ENCODE assay signal across 8 mouse cellular contexts in genomic region chr8:88361708-88362428, GRCm38 (mm10). TPM values are rescaled to one million over a fixed set of nuclear protein-coding genes. Genes with fewer than 3 reads are reported as not detected.
DNase-seq lines count a peak whose midpoint lies in the region; ATAC-seq and TF ChIP-seq lines count a peak whose summit lies in the region.

Brd7 (minus strand) TSS chr8:88362194.

- peak within 1 kb of the TSS; percentile 79 to 96 (median 93) for H3K4me3 ChIP-seq in CH12.LX (replicated peaks in 1 of 3; ENCODE audit: low read depth in 2 of 3, low read length in 2 of 3, poor library complexity in 1 of 3)
- H3K4me3 ChIP-seq in forebrain, embryonic 12.5 days (replicated peaks) = peak within 1 kb of the TSS; percentile 99
- H3K4me3 ChIP-seq in heart, embryonic 16.5 days (ENCODE audit: low read length) = peak within 1 kb of the TSS; percentile 96
- peak within 1 kb of the TSS; percentile 99 for H3K4me3 ChIP-seq in liver, embryonic 15.5 days (replicated peaks)
- peak within 1 kb of the TSS; percentile 88 for H3K4me3 ChIP-seq in neural tube, embryonic 11.5 days (ENCODE audit: low read depth, low read length)
- peak within 1 kb of the TSS; percentile 96 for H3K4me3 ChIP-seq in stomach, embryonic 16.5 days (replicated peaks; ENCODE audit: low read length)

- peak; percentile 59; the same call in 1 of the 2 replicates for TF ChIP-seq POLR2A in CH12.LX (IDR thresholded peaks at IDR 0.05; ENCODE audit: low read depth, low read length)

- peaks cover 8% of the 10 kb centered on the region for H3K27me3 ChIP-seq in CH12.LX (replicated peaks)
- 0 out of 2 replicates have a peak, but pooled peaks cover 10% of the 10 kb centered on the region for H3K27me3 ChIP-seq in forebrain, embryonic 12.5 days
- no peaks in the 10 kb centered on the region for H3K27me3 ChIP-seq in heart, embryonic 16.5 days (ENCODE audit: control insufficient read depth, insufficient read depth, low read length)
- no peaks in the 10 kb centered on the region for H3K27me3 ChIP-seq in liver, embryonic 15.5 days
- H3K27me3 ChIP-seq in neural tube, embryonic 11.5 days (ENCODE audit: control insufficient read depth, insufficient read depth, low read length) = no peaks in the 10 kb centered on the region
- H3K27me3 ChIP-seq in stomach, embryonic 16.5 days (ENCODE audit: control insufficient read depth, insufficient read depth, low read length) = no peaks in the 10 kb centered on the region

- H3K27ac ChIP-seq in CH12.LX (ENCODE audit: insufficient read depth, low read depth) = peak within 1 kb of the TSS; percentile 35; the same call in 1 of the 2 replicates
- H3K27ac ChIP-seq in forebrain, embryonic 12.5 days = peak within 1 kb of the TSS; percentile 84
- peak within 1 kb of the TSS; percentile 91 for H3K27ac ChIP-seq in heart, embryonic 16.5 days (ENCODE audit: low read length)
- peak within 1 kb of the TSS; percentile 91 for H3K27ac ChIP-seq in liver, embryonic 15.5 days (replicated peaks)
- H3K27ac ChIP-seq in neural tube, embryonic 11.5 days (ENCODE audit: low read depth, low read length) = peak within 1 kb of the TSS; percentile 58; the same call in 1 of the 2 replicates
- peak within 1 kb of the TSS; percentile 84 for H3K27ac ChIP-seq in stomach, embryonic 16.5 days (ENCODE audit: low read length)

- H3K9me3 ChIP-seq in CH12.LX (replicated peaks; ENCODE audit: low read length) = peaks cover 8% of the 10 kb centered on the region
- H3K9me3 ChIP-seq in forebrain, embryonic 12.5 days = no peaks in the 10 kb centered on the region
- H3K9me3 ChIP-seq in heart, embryonic 16.5 days (replicated peaks; ENCODE audit: control insufficient read depth, low read length) = 0 out of 2 replicates have a peak, but pooled peaks cover 5% of the 10 kb centered on the region
- H3K9me3 ChIP-seq in liver, embryonic 15.5 days (replicated peaks) = no peaks in the 10 kb centered on the region
- no peaks in the 10 kb centered on the region for H3K9me3 ChIP-seq in neural tube, embryonic 11.5 days (ENCODE audit: control insufficient read depth, low read length)
- H3K9me3 ChIP-seq in stomach, embryonic 16.5 days (replicated peaks; ENCODE audit: control insufficient read depth, low read length) = no peaks in the 10 kb centered on the region

- peak; percentile 53 for DNase-seq in CH12.LX (ENCODE audit: extremely low read depth)
- peak; percentile 42 for DNase-seq in c-Kit-positive CD71-positive TER-119-negative erythroid progenitor cells, embryonic 14.5 days (ENCODE audit: low read depth)
- DNase-seq in kidney, postnatal 36 days = peak; percentile 74 to 89
- peak; percentile 85 for DNase-seq in neural tube, embryonic 11.5 days (ENCODE audit: low spot score)

- in situ Hi-C loops in CH12.LX (cut with MboI; ENCODE audit: low pct_ligation_motif_present, low pct_unique_long_range_greater_than_20kb, low sequenced_read_pairs) = no loop called here

- TF ChIP-seq RAD21 in CH12.LX (IDR thresholded peaks at IDR 0.05; ENCODE audit: low read depth, low read length) = no peak

- H3K9ac ChIP-seq in CH12.LX (ENCODE audit: insufficient read depth, low read depth) = peak within 1 kb of the TSS; percentile 98
- H3K9ac ChIP-seq in forebrain, embryonic 12.5 days = peak within 1 kb of the TSS; percentile 96
- peak within 1 kb of the TSS; percentile 99 for H3K9ac ChIP-seq in heart, embryonic 16.5 days (ENCODE audit: low read length)
- H3K9ac ChIP-seq in liver, embryonic 15.5 days = peak within 1 kb of the TSS; percentile 96
- H3K9ac ChIP-seq in neural tube, embryonic 11.5 days (ENCODE audit: low read length) = peak within 1 kb of the TSS; percentile 93
- H3K9ac ChIP-seq in stomach, embryonic 16.5 days (ENCODE audit: low read length) = peak within 1 kb of the TSS; percentile 99

- dilution Hi-C loops in CH12.LX (cut with MboI; ENCODE audit: extremely low pct_ligation_motif_present, extremely low pct_unique_long_range_greater_than_20kb, low sequenced_read_pairs) = no loop called here

- H3K79me2 ChIP-seq in CH12.LX (replicated peaks; ENCODE audit: control insufficient read depth, extremely low read depth, insufficient read depth, poor library complexity, severe bottlenecking) = peaks cover 29% of the 10 kb centered on the region

- TF ChIP-seq CTCF in CH12.LX (conservative IDR thresholded peaks at IDR 0.05 in 1 of 2, IDR thresholded peaks at IDR 0.05 in 1 of 2; ENCODE audit: low read depth in 2 of 2, low read length in 2 of 2) = peak in 1 of 2 experiments; percentile 64; a peak in 2 of 4 replicates

- peaks cover 16 to 28% of the 10 kb centered on the region in 2 experiments for H3K36me3 ChIP-seq in CH12.LX (replicated peaks in 1 of 2; ENCODE audit: control insufficient read depth in 1 of 2, insufficient read depth in 1 of 2, low read length in 1 of 2)
- H3K36me3 ChIP-seq in forebrain, embryonic 12.5 days (replicated peaks) = peaks cover 25% of the 10 kb centered on the region
- H3K36me3 ChIP-seq in heart, embryonic 16.5 days (ENCODE audit: control insufficient read depth, insufficient read depth) = peaks cover 22% of the 10 kb centered on the region
- peaks cover 30% of the 10 kb centered on the region for H3K36me3 ChIP-seq in liver, embryonic 15.5 days (replicated peaks)
- H3K36me3 ChIP-seq in neural tube, embryonic 11.5 days (ENCODE audit: control insufficient read depth, insufficient read depth, low read length) = peaks cover 10% of the 10 kb centered on the region
- H3K36me3 ChIP-seq in stomach, embryonic 16.5 days (ENCODE audit: control insufficient read depth, insufficient read depth, low read length) = peaks cover 10% of the 10 kb centered on the region

- under 1% methylated on average over 75 of the region's 91 CpGs for WGBS in forebrain, embryonic 12.5 days
- under 1% methylated on average over 85 of the region's 91 CpGs for WGBS in heart, embryonic 16.5 days
- WGBS in liver, embryonic 15.5 days (ENCODE audit: insufficient replicate concordance) = under 1% methylated on average over 87 of the region's 91 CpGs
- WGBS in neural tube, embryonic 11.5 days = under 1% methylated on average over 88 of the region's 91 CpGs
- WGBS in stomach, embryonic 16.5 days = under 1% methylated on average over 89 of the region's 91 CpGs

- peaks cover 4 to 32% of the 10 kb centered on the region in 2 experiments; a peak in 3 of 4 replicates for H3K4me1 ChIP-seq in CH12.LX (ENCODE audit: control insufficient read depth in 1 of 2, insufficient read depth in 2 of 2)
- peaks cover 16% of the 10 kb centered on the region for H3K4me1 ChIP-seq in forebrain, embryonic 12.5 days
- peaks cover 32% of the 10 kb centered on the region for H3K4me1 ChIP-seq in heart, embryonic 16.5 days (ENCODE audit: control insufficient read depth, insufficient read depth, low read length)
- peaks cover 43% of the 10 kb centered on the region for H3K4me1 ChIP-seq in liver, embryonic 15.5 days (replicated peaks)
- H3K4me1 ChIP-seq in neural tube, embryonic 11.5 days (ENCODE audit: control insufficient read depth, insufficient read depth, low read length) = peaks cover 10% of the 10 kb centered on the region; the same call in 1 of the 2 replicates
- peaks cover 21% of the 10 kb centered on the region for H3K4me1 ChIP-seq in stomach, embryonic 16.5 days (ENCODE audit: control insufficient read depth, insufficient read depth, low read length)

- peak; percentile 90 for ATAC-seq in forebrain, embryonic 12.5 days (ENCODE audit: low FRiP score)
- peak; percentile 84 for ATAC-seq in heart, embryonic 16.5 days (replicated peaks; ENCODE audit: extremely low read depth, insufficient read depth, low FRiP score)
- ATAC-seq in liver, embryonic 15.5 days (ENCODE audit: insufficient read depth) = peak; percentile 77
- ATAC-seq in neural tube, embryonic 11.5 days (ENCODE audit: insufficient read depth, low FRiP score, low TSS enrichment) = peak; percentile 86
- peak; percentile 82 for ATAC-seq in stomach, embryonic 16.5 days (ENCODE audit: insufficient read depth, low FRiP score)

- peak within 1 kb of the TSS; percentile 99 for H3K4me2 ChIP-seq in CH12.LX (ENCODE audit: insufficient read depth, low read depth, poor library complexity, severe bottlenecking)
- peak within 1 kb of the TSS; percentile 93 for H3K4me2 ChIP-seq in forebrain, embryonic 12.5 days
- H3K4me2 ChIP-seq in heart, embryonic 16.5 days (ENCODE audit: low read depth, low read length) = peak within 1 kb of the TSS; percentile 88
- peak within 1 kb of the TSS; percentile 83 for H3K4me2 ChIP-seq in liver, embryonic 15.5 days
- H3K4me2 ChIP-seq in neural tube, embryonic 11.5 days (ENCODE audit: low read depth) = peak within 1 kb of the TSS; percentile 92
- H3K4me2 ChIP-seq in stomach, embryonic 16.5 days (ENCODE audit: low read depth, low read length) = peak within 1 kb of the TSS; percentile 89

- no peak for TF ChIP-seq EP300 in CH12.LX (IDR thresholded peaks at IDR 0.05; ENCODE audit: low read length)

TF ChIP-seq in CH12.LX, 34 proteins besides CTCF, POLR2A, EP300 and RAD21 (continues in another document):
- TF ChIP-seq IRF4 (IDR thresholded peaks at IDR 0.05; ENCODE audit: low read depth, low read length) (no peak), TBP (conservative IDR thresholded peaks at IDR 0.05; ENCODE audit: low read depth, low read length) (peak; percentile 53; the same call in 1 of the 2 replicates), SIN3A (IDR thresholded peaks at IDR 0.05; ENCODE audit: low read length) (peak; percentile 67; the same call in 1 of the 2 replicates), ZMIZ1 (IDR thresholded peaks at IDR 0.05; ENCODE audit: low read depth, low read length) (no peak), ZNF384 (IDR thresholded peaks at IDR 0.05; ENCODE audit: low read depth, low read length) (no peak), ELF1 (IDR thresholded peaks at IDR 0.05; ENCODE audit: low read depth, low read length) (peak; percentile 35; the same call in 1 of the 2 replicates), GABPA (IDR thresholded peaks at IDR 0.05; ENCODE audit: insufficient replicate concordance, low read depth, low read length) (no peak; the same call in 1 of the 2 replicates), JUND (conservative IDR thresholded peaks at IDR 0.05; ENCODE audit: low read depth, low read length) (no peak), PAX5 (IDR thresholded peaks at IDR 0.05; ENCODE audit: low read length) (no peak), HCFC1 (IDR thresholded peaks at IDR 0.05; ENCODE audit: low read depth, low read length) (peak; percentile 64), RCOR1 (conservative IDR thresholded peaks at IDR 0.05; ENCODE audit: low read depth, low read length) (no peak)

RNA-seq across cellular contexts. Expression of gene Brd7, which starts in this region (rescaled TPM):
- total RNA-seq in CH12.LX (2012; rRNA removed) = 46.3 and 46.6 TPM in 2 replicates
- total RNA-seq in CH12.LX (2014; rRNA removed) = 31.9 and 41.1 TPM in 2 replicates
- polyA plus RNA-seq in CH12.LX (2012; ENCODE audit: insufficient read length, low read depth) = 106 and 134 TPM in 2 replicates
- polyA plus RNA-seq in forebrain, embryonic 12.5 days (2016; fragmentation: Nextera tagmentation; extraction: Ambion mirVana) = 86.4 and 87.7 TPM in 2 replicates
- polyA plus RNA-seq in heart, embryonic 16.5 days (2015; fragmentation: Nextera tagmentation; extraction: Ambion mirVana) = 60.3 and 64.4 TPM in 2 replicates
- 28.4 and 31.3 TPM in 2 replicates for polyA plus RNA-seq in liver, embryonic 15.5 days (2015; fragmentation: Nextera tagmentation; extraction: Ambion mirVana)
- polyA plus RNA-seq in neural tube, embryonic 11.5 days (2014; fragmentation: Nextera tagmentation; extraction: Ambion mirVana) = 88.3 and 99.6 TPM in 2 replicates
- polyA plus RNA-seq in stomach, embryonic 16.5 days (2015; fragmentation: Nextera tagmentation; extraction: Ambion mirVana) = 33.1 and 35.0 TPM in 2 replicates

Comparison
In these comparisons a context has a peak if more than half of its experiments do, and no peak if none do; other contexts are left out.
1. Peak in every context shown above with its lines: DNase-seq, ATAC-seq, H3K4me3 ChIP-seq and H3K27ac ChIP-seq.
2. H3K27ac ChIP-seq: peak in every context shown above with its lines; median percentile 91 in heart, embryonic 16.5 days; 91 in liver, embryonic 15.5 days; 84 in forebrain, embryonic 12.5 days; 84 in stomach, embryonic 16.5 days; 58 in neural tube, embryonic 11.5 days; 35 in CH12.LX.